ENCODE assay signal across 21 mouse cellular contexts in the genomic region with DNA sequence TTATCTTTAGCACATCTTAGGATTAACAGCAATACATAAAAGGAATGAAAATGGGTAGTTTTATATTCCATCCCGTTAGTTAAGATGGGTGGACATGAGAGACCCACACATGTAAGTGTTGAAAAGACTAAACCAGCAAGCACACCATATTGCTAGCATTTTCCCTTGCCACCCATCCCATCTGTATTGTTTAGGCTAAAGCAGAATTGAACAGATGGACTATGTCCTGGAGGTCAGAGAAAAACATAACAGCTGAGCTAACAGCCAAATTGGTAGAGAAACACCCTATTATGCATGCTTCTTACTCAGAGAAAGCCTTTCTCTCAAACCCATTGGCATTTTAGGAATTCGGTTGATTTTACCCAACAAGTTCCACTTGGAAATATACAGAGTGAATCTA.
A peak's percentile ranks its signal among the peaks of the same experiment; 100 is the strongest.
DNase-seq lines count a peak whose midpoint lies in the region; ATAC-seq lines count a peak whose summit lies in the region.
"Had no signal": no experiment of that assay in that cellular context is flagged by ENCODE, and none has a peak within 500 bp of the region (broad histone marks: within the 10 kb centered on the region; RNA-seq: fewer than 3 reads in every experiment).

No protein-coding gene starts in this region.

- H3K9me3 ChIP-seq in forebrain, embryonic 12.5 days: no peaks in the 10 kb centered on the region
- no peaks in the 10 kb centered on the region for H3K9me3 ChIP-seq in forebrain, embryonic 11.5 days (ENCODE audit: control insufficient read depth, low read length)
- H3K9me3 ChIP-seq: heart, embryonic 10.5 days; hindbrain, embryonic 12.5 days; limb, embryonic 13.5 days; liver, embryonic 13.5 days; lung, embryonic 15.5 days; neural tube, embryonic 13.5 days had no signal

- no peak for DNase-seq in forebrain, embryonic 11.5 days (ENCODE audit: low spot score)
- DNase-seq in retina, adult 2 months (ENCODE audit: low read depth, low spot score): peak; percentile 6
- no peak for DNase-seq in retina, postnatal 1 day
- DNase-seq in cerebellum, adult 9-10 months: peak; percentile 84
- DNase-seq in mesoderm, embryonic 11.5 days (ENCODE audit: low read depth, low spot score): peak; percentile 3
- DNase-seq in urinary bladder, adult 2 months (ENCODE audit: low spot score): no peak
- no peak for DNase-seq in yolk sac, embryonic 10.5 days (ENCODE audit: low spot score)
- DNase-seq: B cell, adult 2 months; gastrocnemius, adult 2 months; kidney, postnatal 4 days; liver, embryonic 13.5 days; right cerebral cortex, postnatal 14 days; thymus, adult 2 months had no signal

- H3K4me2 ChIP-seq in forebrain, embryonic 12.5 days: no peak overlapping the region
- no peak overlapping the region for H3K4me2 ChIP-seq in forebrain, embryonic 11.5 days (ENCODE audit: low read depth, low read length, severe bottlenecking)
- H3K4me2 ChIP-seq: hindbrain, embryonic 12.5 days; limb, embryonic 13.5 days; liver, embryonic 13.5 days; lung, embryonic 15.5 days; midbrain, embryonic 11.5 days; neural tube, embryonic 13.5 days had no signal

- no peak overlapping the region for H3K4me3 ChIP-seq in forebrain, embryonic 12.5 days (replicated peaks)
- no peak overlapping the region for H3K4me3 ChIP-seq in forebrain, embryonic 11.5 days (ENCODE audit: low read depth, low read length)
- H3K4me3 ChIP-seq: gastrocnemius, adult 2 months; heart, embryonic 10.5 days; hindbrain, embryonic 12.5 days; limb, embryonic 13.5 days; liver, embryonic 13.5 days; lung, embryonic 15.5 days; neural tube, embryonic 13.5 days had no signal

- H3K9ac ChIP-seq in forebrain, embryonic 12.5 days: no peak overlapping the region
- no peak overlapping the region for H3K9ac ChIP-seq in forebrain, embryonic 11.5 days (ENCODE audit: low read length)
- H3K9ac ChIP-seq: hindbrain, embryonic 12.5 days; limb, embryonic 13.5 days; liver, embryonic 13.5 days; lung, embryonic 15.5 days; neural tube, embryonic 13.5 days had no signal

- no peaks in the 10 kb centered on the region for H3K27me3 ChIP-seq in forebrain, embryonic 12.5 days
- no peaks in the 10 kb centered on the region for H3K27me3 ChIP-seq in forebrain, embryonic 11.5 days (ENCODE audit: control insufficient read depth, insufficient read depth, low read length)
- H3K27me3 ChIP-seq: hindbrain, embryonic 12.5 days; limb, embryonic 13.5 days; liver, embryonic 13.5 days; lung, embryonic 15.5 days; neural tube, embryonic 13.5 days had no signal

- H3K27ac ChIP-seq in forebrain, embryonic 12.5 days: no peak overlapping the region
- H3K27ac ChIP-seq in forebrain, embryonic 11.5 days (ENCODE audit: low read depth, low read length): no peak overlapping the region
- H3K27ac ChIP-seq: gastrocnemius, adult 2 months; heart, embryonic 10.5 days; hindbrain, embryonic 12.5 days; limb, embryonic 13.5 days; liver, embryonic 13.5 days; lung, embryonic 15.5 days; macrophage; neural tube, embryonic 13.5 days had no signal

- 0 out of 2 replicates have a peak, but pooled peaks have one; percentile 44 for ATAC-seq in forebrain, embryonic 12.5 days (ENCODE audit: low FRiP score)
- no peak for ATAC-seq in forebrain, embryonic 11.5 days (replicated peaks; ENCODE audit: low FRiP score)

- no peaks in the 10 kb centered on the region for H3K4me1 ChIP-seq in forebrain, embryonic 12.5 days
- H3K4me1 ChIP-seq in forebrain, embryonic 11.5 days (replicated peaks; ENCODE audit: control insufficient read depth, insufficient read depth, low read length): no peaks in the 10 kb centered on the region
- H3K4me1 ChIP-seq: heart, embryonic 10.5 days; hindbrain, embryonic 12.5 days; limb, embryonic 13.5 days; liver, embryonic 13.5 days; lung, embryonic 15.5 days; neural tube, embryonic 13.5 days had no signal

- H3K36me3 ChIP-seq in forebrain, embryonic 12.5 days (replicated peaks): no peaks in the 10 kb centered on the region
- no peaks in the 10 kb centered on the region for H3K36me3 ChIP-seq in forebrain, embryonic 11.5 days (ENCODE audit: control insufficient read depth, insufficient read depth, low read length)
- H3K36me3 ChIP-seq: heart, embryonic 10.5 days; hindbrain, embryonic 12.5 days; limb, embryonic 13.5 days; liver, embryonic 13.5 days; lung, embryonic 15.5 days; neural tube, embryonic 13.5 days had no signal

- 65% methylated on average over 2 of the region's 2 CpGs for WGBS in forebrain, embryonic 12.5 days
- 71% methylated on average over 2 of the region's 2 CpGs for WGBS in forebrain, embryonic 11.5 days

Comparison
In these comparisons a context has a peak if more than half of its experiments do, and no peak if none do; other contexts are left out.
1. DNase-seq: peak in retina, adult 2 months (single experiment), cerebellum, adult 9-10 months (single experiment) and mesoderm, embryonic 11.5 days (single experiment); none in forebrain, embryonic 11.5 days (single experiment), retina, postnatal 1 day (single experiment), urinary bladder, adult 2 months (single experiment) and yolk sac, embryonic 10.5 days (single experiment).